Comparison of ENCODE assay signal across 9 mouse cellular contexts in genomic region chr8:94801293-94802095, GRCm38 (mm10). TPM values are rescaled to one million over a fixed set of nuclear protein-coding genes. Genes with fewer than 3 reads are reported as not detected.
DNase-seq lines count a peak whose midpoint lies in the region; ATAC-seq and TF ChIP-seq lines count a peak whose summit lies in the region.
"Had no signal": no experiment of that assay in that cellular context is flagged by ENCODE, and none has a peak within 500 bp of the region (broad histone marks: within the 10 kb centered on the region; RNA-seq: fewer than 3 reads in every experiment).

No protein-coding gene starts in this region.

- no peak for TF ChIP-seq EP300 in liver, postnatal 0 days (IDR thresholded peaks at IDR 0.05; ENCODE audit: low read depth)

- H3K27ac ChIP-seq in forebrain, embryonic 13.5 days = no peak overlapping the region
- H3K27ac ChIP-seq in forebrain, embryonic 10.5 days = no peak overlapping the region
- H3K27ac ChIP-seq in testis, adult 2 months (ENCODE audit: control insufficient read depth, insufficient read depth, low read depth, low read length) = no peak overlapping the region
- H3K27ac ChIP-seq in heart, embryonic 14.5 days (replicated peaks in 1 of 2; ENCODE audit: control insufficient read depth in 1 of 2, insufficient read depth in 1 of 2, low read depth in 2 of 2, low read length in 2 of 2) = no peak overlapping the region
- no peak overlapping the region for H3K27ac ChIP-seq in liver, postnatal 0 days (ENCODE audit: low read depth)

- H3K27me3 ChIP-seq in forebrain, embryonic 13.5 days = no peaks in the 10 kb centered on the region
- no peaks in the 10 kb centered on the region for H3K27me3 ChIP-seq in forebrain, embryonic 10.5 days (ENCODE audit: poor library complexity, severe bottlenecking)
- no peaks in the 10 kb centered on the region for H3K27me3 ChIP-seq in testis, adult 2 months (ENCODE audit: control insufficient read depth, insufficient read depth, low read length)
- no peaks in the 10 kb centered on the region for H3K27me3 ChIP-seq in heart, embryonic 14.5 days (ENCODE audit: control insufficient read depth, insufficient read depth, low read length)
- 0 out of 2 replicates have a peak, but pooled peaks cover 2% of the 10 kb centered on the region for H3K27me3 ChIP-seq in liver, postnatal 0 days (ENCODE audit: insufficient read depth, low read length)

- no peak overlapping the region for H3K9ac ChIP-seq in forebrain, embryonic 13.5 days
- no peak overlapping the region for H3K9ac ChIP-seq in heart, embryonic 14.5 days (ENCODE audit: low read length)
- H3K9ac ChIP-seq in liver, postnatal 0 days (replicated peaks) = no peak overlapping the region

- no peak for TF ChIP-seq POLR2A in testis, adult 2 months (IDR thresholded peaks at IDR 0.05; ENCODE audit: control insufficient read depth, low read depth, low read length)

- ATAC-seq in forebrain, embryonic 13.5 days = no peak
- ATAC-seq in heart, embryonic 14.5 days (ENCODE audit: insufficient number of reproducible peaks, insufficient read depth, low FRiP score, low read depth) = no peak
- ATAC-seq in liver, postnatal 0 days = no peak
- no peak for ATAC-seq in monocyte, adult 5-6 weeks (replicated peaks; ENCODE audit: insufficient number of reproducible peaks, low FRiP score, low TSS enrichment, poor library complexity, severe bottlenecking)

- peak overlapping the region; percentile 21; the same call in 1 of the 2 replicates for H3K4me2 ChIP-seq in forebrain, embryonic 13.5 days
- peak overlapping the region; percentile 25; the same call in 1 of the 2 replicates for H3K4me2 ChIP-seq in heart, embryonic 14.5 days (ENCODE audit: low read length)
- 0 out of 2 replicates have a peak overlapping the region, but pooled peaks have one; percentile 4 for H3K4me2 ChIP-seq in liver, postnatal 0 days (ENCODE audit: low read depth, low read length)

- no peak overlapping the region for H3K4me3 ChIP-seq in forebrain, embryonic 13.5 days
- no peak overlapping the region for H3K4me3 ChIP-seq in forebrain, embryonic 10.5 days
- H3K4me3 ChIP-seq in testis, adult 2 months (ENCODE audit: control insufficient read depth, low read depth, low read length) = peak overlapping the region; percentile 3; the same call in 1 of the 2 replicates
- no peak overlapping the region for H3K4me3 ChIP-seq in heart, embryonic 14.5 days (ENCODE audit: control insufficient read depth in 1 of 2, insufficient read depth in 1 of 2, low read depth in 1 of 2, low read length in 2 of 2)
- H3K4me3 ChIP-seq in liver, postnatal 0 days (ENCODE audit: low read depth, low read length) = no peak overlapping the region

- no peaks in the 10 kb centered on the region for H3K9me3 ChIP-seq in forebrain, embryonic 13.5 days (replicated peaks)
- H3K9me3 ChIP-seq in forebrain, embryonic 10.5 days = no peaks in the 10 kb centered on the region
- no peaks in the 10 kb centered on the region for H3K9me3 ChIP-seq in heart, embryonic 14.5 days (ENCODE audit: control insufficient read depth, low read length)
- H3K9me3 ChIP-seq in liver, postnatal 0 days (ENCODE audit: low read length) = no peaks in the 10 kb centered on the region

- H3K36me3 ChIP-seq in forebrain, embryonic 13.5 days (ENCODE audit: poor library complexity, severe bottlenecking) = no peaks in the 10 kb centered on the region
- no peaks in the 10 kb centered on the region for H3K36me3 ChIP-seq in forebrain, embryonic 10.5 days (replicated peaks)
- no peaks in the 10 kb centered on the region for H3K36me3 ChIP-seq in testis, adult 2 months (ENCODE audit: control insufficient read depth, insufficient read depth, low read length)
- H3K36me3 ChIP-seq in heart, embryonic 14.5 days (ENCODE audit: control insufficient read depth, insufficient read depth, low read length) = no peaks in the 10 kb centered on the region
- H3K36me3 ChIP-seq in liver, postnatal 0 days (replicated peaks; ENCODE audit: insufficient read depth, low read length) = no peaks in the 10 kb centered on the region

- H3K4me1 ChIP-seq in forebrain, embryonic 13.5 days = no peaks in the 10 kb centered on the region
- H3K4me1 ChIP-seq in forebrain, embryonic 10.5 days = peaks cover 19% of the 10 kb centered on the region
- H3K4me1 ChIP-seq in testis, adult 2 months (ENCODE audit: control insufficient read depth, insufficient read depth, low read length) = no peaks in the 10 kb centered on the region
- peaks cover 8 to 20% of the 10 kb centered on the region in 2 experiments; a peak in 3 of 4 replicates for H3K4me1 ChIP-seq in heart, embryonic 14.5 days (ENCODE audit: control insufficient read depth in 2 of 2, insufficient read depth in 2 of 2, low read length in 2 of 2)
- H3K4me1 ChIP-seq in liver, postnatal 0 days (ENCODE audit: insufficient read depth) = peaks cover 10% of the 10 kb centered on the region

- TF ChIP-seq CTCF in testis, adult 2 months (IDR thresholded peaks at IDR 0.05; ENCODE audit: control insufficient read depth, insufficient read depth, insufficient replicate concordance, low read depth, low read length) = peak; percentile 41; the same call in 1 of the 2 replicates
- peak; percentile 59 for TF ChIP-seq CTCF in liver, postnatal 0 days (IDR thresholded peaks at IDR 0.05; ENCODE audit: low read depth)

- 38% methylated on average over 14 of the region's 14 CpGs for WGBS in forebrain, embryonic 13.5 days
- 47% methylated on average over 14 of the region's 14 CpGs for WGBS in forebrain, embryonic 10.5 days
- 40% methylated on average over 14 of the region's 14 CpGs for WGBS in heart, embryonic 14.5 days
- WGBS in liver, postnatal 0 days (ENCODE audit: insufficient replicate concordance) = 37% methylated on average over 14 of the region's 14 CpGs

- DNase-seq in forebrain, embryonic 10.5 days (ENCODE audit: extremely low spot score, low spot score) = no peak
- no peak for DNase-seq in testis, postnatal 14 days (ENCODE audit: low spot score)
- DNase-seq in liver, postnatal 0 days = no peak
- no peak for DNase-seq in B cell, adult 2 months

RNA-seq across cellular contexts. Expression of gene Ccl17, which starts 8.8 kb away (rescaled TPM):
- not detected in 2 replicates for polyA plus RNA-seq in forebrain, embryonic 13.5 days (2015; fragmentation: Nextera tagmentation; extraction: Ambion mirVana)
- polyA plus RNA-seq in forebrain, embryonic 10.5 days (2016; fragmentation: Nextera tagmentation; extraction: Ambion mirVana) = not detected in 2 replicates
- 2.0 and 2.7 TPM in 2 replicates for polyA plus RNA-seq in testis, adult 2 months (2012; rRNA removed)
- polyA plus RNA-seq in heart, embryonic 14.5 days (2014; fragmentation: Nextera tagmentation; extraction: Ambion mirVana) = 0.45 TPM in 1 of 2 replicates, not detected in the other
- polyA plus RNA-seq in liver, postnatal 0 days (2015; fragmentation: Nextera tagmentation; extraction: Ambion mirVana) = 0.31 TPM in 1 of 2 replicates, not detected in the other
- total RNA-seq in monocyte, adult 5-6 weeks (2017) = not detected in 3 replicates
- polyA plus RNA-seq: liver, embryonic 16.5 days had no signal

RNA-seq across cellular contexts. Expression of gene Cx3cl1, which starts 29.7 kb away (rescaled TPM):
- 6.9 and 8.6 TPM in 2 replicates for polyA plus RNA-seq in forebrain, embryonic 13.5 days (2015; fragmentation: Nextera tagmentation; extraction: Ambion mirVana)
- polyA plus RNA-seq in forebrain, embryonic 10.5 days (2016; fragmentation: Nextera tagmentation; extraction: Ambion mirVana) = 8.9 and 11.1 TPM in 2 replicates
- 5.4 and 6.4 TPM in 2 replicates for polyA plus RNA-seq in testis, adult 2 months (2012; rRNA removed)
- 8.1 and 10.4 TPM in 2 replicates for polyA plus RNA-seq in heart, embryonic 14.5 days (2014; fragmentation: Nextera tagmentation; extraction: Ambion mirVana)
- polyA plus RNA-seq in liver, postnatal 0 days (2015; fragmentation: Nextera tagmentation; extraction: Ambion mirVana) = 0.47 and 0.79 TPM in 2 replicates
- total RNA-seq in monocyte, adult 5-6 weeks (2017) = not detected in 3 replicates

RNA-seq across cellular contexts. Expression of gene Coq9, which starts 36.6 kb away (rescaled TPM):
- polyA plus RNA-seq in forebrain, embryonic 13.5 days (2015; fragmentation: Nextera tagmentation; extraction: Ambion mirVana) = 55.0 and 60.8 TPM in 2 replicates
- polyA plus RNA-seq in forebrain, embryonic 10.5 days (2016; fragmentation: Nextera tagmentation; extraction: Ambion mirVana) = 51.1 and 56.6 TPM in 2 replicates
- polyA plus RNA-seq in testis, adult 2 months (2012; rRNA removed) = 52.1 and 74.1 TPM in 2 replicates
- polyA plus RNA-seq in heart, embryonic 14.5 days (2014; fragmentation: Nextera tagmentation; extraction: Ambion mirVana) = 175 and 181 TPM in 2 replicates
- polyA plus RNA-seq in liver, postnatal 0 days (2015; fragmentation: Nextera tagmentation; extraction: Ambion mirVana) = 65.6 and 66.1 TPM in 2 replicates
- 23.0 to 27.5 TPM (median 25.1 TPM) in 3 replicates for total RNA-seq in monocyte, adult 5-6 weeks (2017)

RNA-seq across cellular contexts. Expression of gene Ciapin1, which starts 36.7 kb away (rescaled TPM):
- 162 and 176 TPM in 2 replicates for polyA plus RNA-seq in forebrain, embryonic 13.5 days (2015; fragmentation: Nextera tagmentation; extraction: Ambion mirVana)
- 178 and 180 TPM in 2 replicates for polyA plus RNA-seq in forebrain, embryonic 10.5 days (2016; fragmentation: Nextera tagmentation; extraction: Ambion mirVana)
- 58.3 and 77.3 TPM in 2 replicates for polyA plus RNA-seq in testis, adult 2 months (2012; rRNA removed)
- 72.7 and 80.2 TPM in 2 replicates for polyA plus RNA-seq in heart, embryonic 14.5 days (2014; fragmentation: Nextera tagmentation; extraction: Ambion mirVana)
- polyA plus RNA-seq in liver, postnatal 0 days (2015; fragmentation: Nextera tagmentation; extraction: Ambion mirVana) = 36.5 and 39.4 TPM in 2 replicates
- total RNA-seq in monocyte, adult 5-6 weeks (2017) = 17.0 to 23.7 TPM (median 17.3 TPM) in 3 replicates

RNA-seq across cellular contexts. Expression of gene Polr2c, which starts 55.8 kb away (rescaled TPM):
- 170 TPM in 2 replicates for polyA plus RNA-seq in forebrain, embryonic 13.5 days (2015; fragmentation: Nextera tagmentation; extraction: Ambion mirVana)
- polyA plus RNA-seq in forebrain, embryonic 10.5 days (2016; fragmentation: Nextera tagmentation; extraction: Ambion mirVana) = 176 and 179 TPM in 2 replicates
- 54.8 and 58.9 TPM in 2 replicates for polyA plus RNA-seq in testis, adult 2 months (2012; rRNA removed)
- polyA plus RNA-seq in heart, embryonic 14.5 days (2014; fragmentation: Nextera tagmentation; extraction: Ambion mirVana) = 126 and 129 TPM in 2 replicates
- polyA plus RNA-seq in liver, postnatal 0 days (2015; fragmentation: Nextera tagmentation; extraction: Ambion mirVana) = 50.6 and 52.1 TPM in 2 replicates
- total RNA-seq in monocyte, adult 5-6 weeks (2017) = 36.9 to 49.4 TPM (median 40.6 TPM) in 3 replicates
